Mouse (Mus musculus) retina, postnatal 7 days (tissue): ENCODE data around the gene Praf2.

ENCODE experiments used
- DNase-seq: peaks from one replicate; pipeline ENCODE4 v3.0.0-alpha.2; 2012; ENCODE audit warnings: low read depth, low spot score

The Praf2 gene

DNA sequence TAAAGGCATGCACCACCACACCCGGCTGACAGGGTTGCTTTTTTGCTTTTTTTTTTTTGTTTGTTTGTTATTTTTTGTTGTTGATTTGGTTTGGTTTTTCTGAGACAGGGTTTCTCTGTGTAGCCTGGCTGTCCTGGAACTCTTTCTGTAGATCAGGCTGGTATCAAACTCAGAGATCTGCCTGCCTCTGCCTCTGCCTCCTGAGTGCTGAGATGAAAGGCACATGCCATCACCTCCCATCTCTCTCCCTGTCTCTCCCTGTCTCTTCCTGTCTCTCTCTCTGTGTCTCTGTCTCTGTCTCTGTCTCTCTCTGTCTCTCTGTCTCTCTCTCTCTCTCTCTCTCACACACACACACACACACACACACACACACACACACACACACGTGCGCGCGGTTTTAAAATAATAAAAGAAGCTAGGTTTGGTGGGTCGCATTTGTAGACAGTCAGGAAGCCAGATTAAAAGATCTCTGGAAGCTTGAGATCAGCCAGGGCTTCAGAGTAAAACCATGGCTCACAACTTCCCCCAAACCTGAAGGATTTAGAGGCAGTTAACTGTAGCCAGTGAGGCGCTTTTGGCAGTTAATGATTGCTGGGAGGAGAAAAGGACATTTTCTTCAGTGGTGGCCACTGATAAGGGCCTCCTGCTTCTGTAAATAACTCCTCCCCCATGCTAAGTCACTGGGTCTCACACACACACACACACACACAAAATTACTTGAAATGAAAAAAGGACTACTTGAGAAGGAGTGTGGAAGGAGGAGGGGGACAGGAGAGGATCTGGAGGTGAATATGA lies 50.4 kb downstream of the Praf2 start:
- no peak for DNase-seq

- no peak for DNase-seq
Observed at GRCm38 (mm10) chrX:7779294-7779693, 51.1 kb downstream of the Praf2 start.
